Mouse (Mus musculus) thymus, postnatal 25 days (tissue): ENCODE measurements around the gene Ndufs3.
A peak's percentile ranks its signal among the peaks of the same experiment; 100 is the strongest.
"Not testable (repeated sequence)": the region's sequence is repeated elsewhere in the genome, so short reads cannot be mapped to it uniquely, and the experiment has no call there.

Experiments used
- DNase-seq: peaks from one replicate; pipeline ENCODE4 v3.0.0; 2022

Gene Ndufs3

DNA sequence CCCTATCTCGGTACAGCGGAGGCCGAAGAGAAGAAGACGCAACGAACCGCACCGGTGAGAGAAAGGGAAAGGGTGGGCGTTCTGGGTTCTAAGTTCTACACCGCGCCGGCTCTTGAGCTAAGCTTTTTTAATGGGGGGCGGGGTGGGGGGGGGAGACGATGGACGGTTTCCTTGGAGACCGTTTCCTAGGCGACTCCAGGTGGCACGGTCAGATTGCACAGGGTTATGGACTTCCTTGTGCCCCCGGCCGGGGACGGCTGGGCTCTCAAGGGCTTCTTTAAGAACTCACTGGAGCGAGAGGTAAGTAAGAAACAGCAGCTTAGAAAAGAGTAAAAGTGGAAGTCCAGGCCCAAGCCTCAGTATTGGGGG lies 213 bp upstream of the Ndufs3 start:
- no peak for DNase-seq

DNA sequence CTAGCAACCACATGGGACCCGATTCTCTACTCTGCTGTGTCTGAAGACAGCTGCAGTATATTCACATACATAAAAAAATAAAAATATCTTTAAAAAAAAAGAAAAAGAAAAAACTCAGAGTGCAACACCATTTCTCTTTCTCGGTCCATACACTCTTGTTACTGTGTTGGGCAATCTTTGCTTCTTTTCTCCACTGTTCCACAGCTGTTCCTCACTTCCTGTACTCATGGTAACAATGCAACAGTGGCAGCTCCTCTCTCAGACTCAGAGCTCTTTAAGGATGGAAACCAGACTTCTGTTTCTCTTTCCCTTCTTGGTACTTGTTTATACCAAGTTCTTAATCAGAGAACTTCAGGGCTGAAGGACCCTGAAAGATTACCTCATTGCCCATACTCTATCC lies 1.2 kb downstream of the Ndufs3 start:
- no peak for DNase-seq

DNA sequence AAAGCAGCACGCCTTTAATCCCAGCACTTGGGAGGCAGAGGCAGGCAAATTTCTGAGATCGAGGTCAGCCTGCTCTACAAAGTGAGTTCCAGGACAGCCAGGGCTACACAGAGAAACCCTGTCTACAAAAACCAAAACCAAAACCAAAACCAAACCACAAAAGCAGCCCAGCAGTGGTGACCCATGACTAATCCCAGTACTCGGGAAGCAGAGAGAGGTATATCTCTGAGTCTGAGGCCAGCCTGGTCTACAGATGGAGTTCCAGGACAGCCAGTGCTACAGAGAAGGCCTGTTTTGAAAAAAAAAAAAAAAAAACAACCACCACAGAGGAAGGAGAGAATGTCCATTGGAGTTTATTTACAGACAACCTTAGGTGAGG lies 10.3 kb downstream of the Ndufs3 start:
- DNase-seq = not testable (repeated sequence)

DNA sequence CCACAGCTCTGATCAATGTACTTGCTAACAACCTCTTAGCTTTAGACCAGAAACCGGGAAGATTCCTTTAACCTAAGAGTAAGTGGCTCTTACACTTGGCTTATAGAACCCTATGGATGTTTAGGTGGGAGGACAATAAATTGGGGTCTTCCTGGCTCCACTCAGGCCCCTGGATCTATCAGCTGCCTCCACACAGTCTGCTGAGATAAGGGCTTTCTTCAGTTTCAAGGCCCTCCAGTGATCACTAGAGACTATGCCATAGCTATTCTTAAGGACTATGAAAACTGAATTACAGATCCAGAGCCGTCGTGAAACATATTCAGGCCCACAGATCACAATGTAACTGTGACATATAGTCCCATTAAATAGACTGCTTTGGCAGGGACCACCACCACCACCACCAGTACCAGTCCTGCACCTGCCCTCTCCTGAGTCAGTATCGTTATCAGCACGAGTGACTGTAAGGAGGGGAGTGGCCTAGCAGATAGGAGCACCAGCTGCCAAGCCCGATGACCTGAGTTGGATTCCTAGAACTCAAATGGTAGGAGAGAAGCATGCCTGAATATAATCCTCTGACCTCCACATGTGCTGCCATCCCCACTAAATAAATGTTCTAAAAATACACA lies 10.8 kb downstream of the Ndufs3 start:
- DNase-seq = no peak

DNA sequence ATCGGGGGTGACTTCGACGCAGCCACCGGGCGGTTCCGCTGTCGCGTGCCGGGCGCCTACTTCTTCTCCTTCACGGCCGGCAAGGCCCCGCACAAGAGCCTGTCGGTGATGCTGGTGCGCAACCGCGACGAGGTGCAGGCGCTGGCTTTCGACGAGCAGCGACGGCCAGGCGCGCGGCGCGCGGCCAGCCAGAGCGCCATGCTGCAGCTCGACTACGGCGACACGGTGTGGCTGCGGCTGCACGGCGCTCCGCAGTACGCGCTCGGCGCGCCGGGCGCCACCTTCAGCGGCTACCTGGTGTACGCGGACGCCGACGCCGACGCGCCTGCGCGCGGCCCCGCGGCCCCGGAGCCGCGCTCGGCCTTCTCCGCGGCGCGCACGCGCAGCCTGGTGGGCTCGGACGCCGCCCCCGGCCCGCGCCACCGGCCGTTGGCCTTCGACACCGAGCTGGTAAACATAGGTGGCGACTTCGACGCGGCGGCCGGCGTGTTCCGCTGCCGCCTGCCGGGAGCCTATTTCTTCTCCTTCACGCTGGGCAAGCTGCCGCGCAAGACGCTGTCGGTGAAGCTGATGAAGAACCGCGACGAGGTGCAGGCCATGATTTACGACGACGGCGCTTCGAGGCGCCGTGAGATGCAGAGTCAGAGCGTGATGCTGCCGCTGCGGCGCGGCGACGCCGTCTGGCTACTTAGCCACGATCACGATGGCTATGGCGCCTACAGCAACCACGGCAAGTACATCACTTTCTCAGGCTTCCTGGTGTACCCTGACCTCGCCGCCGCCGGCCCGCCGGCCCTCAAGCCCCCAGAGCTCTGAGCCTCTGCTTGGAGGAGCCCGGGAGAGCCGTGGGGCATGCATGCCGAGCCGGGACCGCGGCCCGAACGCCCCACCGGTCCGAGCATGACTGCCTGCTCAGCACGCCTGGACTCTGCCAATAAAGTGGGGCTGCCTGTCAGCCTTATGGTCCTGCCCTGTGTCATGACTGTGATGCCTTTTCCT lies 14.8 kb downstream of the Ndufs3 start:
- peak; percentile 55 for DNase-seq

DNA sequence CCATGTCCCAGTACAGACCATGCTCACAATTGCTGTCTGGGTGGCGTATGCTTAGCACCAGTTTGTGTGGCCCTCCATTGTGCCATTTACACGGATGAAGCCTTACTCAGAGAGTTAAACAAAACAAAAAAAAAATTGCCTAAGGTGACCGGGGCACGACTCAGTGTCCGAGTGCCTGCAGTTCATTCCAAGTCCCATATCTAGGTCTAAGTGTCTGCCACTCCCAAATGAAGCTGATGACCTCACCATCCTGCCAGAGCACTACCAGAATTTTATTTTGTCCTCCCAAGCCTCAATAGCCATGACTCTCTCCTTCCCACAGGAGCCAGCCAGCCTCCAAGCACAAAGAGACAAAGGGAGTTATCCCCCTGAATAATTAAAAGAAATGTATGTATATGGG lies 17.0 kb downstream of the Ndufs3 start:
- DNase-seq = no peak

DNA sequence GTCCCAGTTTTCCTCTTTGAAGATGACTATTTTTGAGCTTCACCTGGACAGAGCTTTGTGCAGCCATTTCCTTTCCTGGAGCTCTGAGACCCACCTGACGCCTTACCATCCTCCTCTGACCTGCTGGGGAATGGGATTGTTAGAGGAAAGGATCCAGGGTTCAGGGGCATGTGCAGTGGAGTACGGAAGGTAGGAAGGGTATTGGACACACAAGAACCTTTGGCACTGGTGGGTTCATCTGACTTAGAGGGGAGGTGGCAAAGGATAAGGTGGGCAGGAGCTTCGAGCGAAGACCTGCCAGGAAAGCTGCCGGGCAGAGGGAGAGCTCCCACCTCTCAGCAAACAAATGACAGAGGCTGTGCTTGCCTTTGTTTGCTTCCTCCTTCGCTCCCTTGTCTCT lies 18.2 kb downstream of the Ndufs3 start:
- no peak for DNase-seq

DNA sequence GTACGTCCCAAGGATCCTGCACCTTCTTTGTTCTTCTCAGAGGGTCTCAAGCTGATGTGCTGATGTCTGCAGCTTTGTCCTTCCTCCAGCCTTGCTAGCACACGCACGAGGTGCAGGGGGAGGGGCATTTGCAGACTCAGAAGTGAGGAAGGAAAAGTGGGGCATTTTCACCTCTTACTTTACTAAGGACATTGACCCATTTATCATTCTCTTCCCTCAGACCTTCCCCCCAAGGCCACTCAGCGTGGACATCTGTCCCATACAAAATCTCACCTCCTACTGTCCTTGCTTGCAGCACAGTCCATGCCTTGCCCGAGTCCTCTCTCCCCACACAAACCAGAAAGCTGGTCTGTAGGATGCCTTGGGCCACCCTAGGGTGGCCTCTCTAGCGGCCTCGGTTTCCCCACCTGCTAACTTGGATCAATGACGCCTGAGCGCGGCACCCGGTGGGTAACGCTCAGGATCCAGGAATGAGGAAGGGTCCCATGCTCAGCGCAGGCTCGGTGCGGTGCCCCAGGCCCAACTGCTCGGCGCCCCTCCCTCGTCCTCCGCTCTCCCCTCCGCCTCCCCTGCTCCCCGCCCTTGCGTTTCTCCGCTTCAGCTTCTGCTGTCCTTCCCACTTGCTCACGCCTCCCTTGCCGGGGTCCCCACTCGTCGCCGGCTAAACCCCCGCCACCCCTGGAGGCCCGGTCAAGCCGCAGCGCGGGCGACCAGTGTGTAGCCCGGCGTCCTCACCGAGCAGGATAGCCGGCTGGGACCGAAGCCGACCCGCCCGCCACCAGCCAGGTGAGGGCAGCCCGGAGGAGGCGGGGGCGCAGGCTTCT lies 19.2 kb downstream of the Ndufs3 start, which contains the start of gene C1qtnf4:
C1qtnf4 (plus strand) TSS at position 643 of the 824 bp plus-strand sequence.
- DNase-seq = no peak

DNA sequence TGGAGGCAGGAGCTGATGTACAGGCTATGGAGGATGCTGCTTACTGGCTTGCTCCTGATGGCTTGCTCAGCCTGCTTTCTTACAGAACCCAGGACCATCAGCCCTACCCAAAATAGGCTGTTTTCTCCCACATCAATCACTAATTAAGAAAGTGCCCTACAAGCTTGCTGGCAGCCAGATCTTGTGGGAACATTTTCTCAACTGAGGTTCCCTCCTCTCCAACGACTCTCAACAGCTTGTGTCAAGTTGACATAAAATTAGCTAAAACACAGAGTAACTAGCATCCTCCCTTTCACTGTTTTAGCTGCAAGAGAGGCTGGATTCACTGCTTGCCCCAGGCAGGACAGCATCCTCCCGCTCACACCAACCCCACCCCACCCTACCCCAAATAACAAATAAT lies 22.8 kb downstream of the Ndufs3 start:
- no peak for DNase-seq

DNA sequence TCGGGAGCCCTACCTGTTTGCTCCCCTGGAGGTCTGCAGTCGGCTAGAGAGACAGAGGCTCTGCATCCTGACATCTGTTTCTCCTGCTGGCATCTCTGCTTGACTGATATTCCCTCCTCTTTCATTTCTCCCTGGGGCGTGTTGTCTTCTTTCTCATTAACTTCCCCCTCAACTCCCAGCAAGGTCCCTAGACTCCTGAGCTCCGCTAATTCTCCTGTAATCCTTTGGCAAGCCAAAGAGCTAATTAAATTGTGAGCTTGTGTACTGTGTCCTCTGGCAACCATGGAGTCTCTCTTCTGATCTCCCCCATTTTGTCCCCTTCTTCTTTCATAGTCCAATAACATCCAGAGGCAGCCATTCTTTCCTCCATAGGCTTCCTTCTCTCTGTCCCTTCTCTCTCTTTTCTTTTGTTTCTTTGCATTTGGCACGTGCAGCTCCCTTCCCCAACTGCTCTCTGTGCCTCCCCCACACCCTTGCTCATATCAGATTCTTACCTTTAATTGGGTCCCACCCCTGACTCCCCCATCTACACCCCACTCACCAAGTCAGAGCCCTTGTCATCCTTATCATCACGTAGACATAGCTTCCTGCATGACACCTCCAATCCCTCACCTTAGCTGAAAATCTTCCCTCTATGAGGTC lies 24.4 kb downstream of the Ndufs3 start:
- no peak for DNase-seq

DNA sequence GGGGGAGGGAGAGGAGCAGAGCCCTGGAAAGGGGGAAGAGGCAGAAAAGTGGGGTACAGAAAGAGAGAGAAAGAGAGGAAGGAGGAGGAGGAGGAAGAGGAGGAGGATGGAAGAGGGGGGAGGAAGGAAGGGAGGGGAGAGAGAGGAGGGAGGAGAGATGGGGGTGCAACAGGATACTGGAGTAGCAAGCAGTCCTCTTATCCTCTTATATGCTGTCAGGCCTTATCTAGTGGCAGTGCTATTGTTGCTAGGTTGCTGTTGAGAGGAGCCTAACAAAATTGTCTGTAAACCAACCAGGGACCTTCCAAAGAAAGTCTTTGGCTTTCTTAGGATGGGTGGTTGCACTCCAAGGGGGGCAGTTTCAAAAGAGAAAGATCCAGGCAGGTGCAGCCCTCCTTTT lies 25.2 kb downstream of the Ndufs3 start:
- no peak for DNase-seq

DNA sequence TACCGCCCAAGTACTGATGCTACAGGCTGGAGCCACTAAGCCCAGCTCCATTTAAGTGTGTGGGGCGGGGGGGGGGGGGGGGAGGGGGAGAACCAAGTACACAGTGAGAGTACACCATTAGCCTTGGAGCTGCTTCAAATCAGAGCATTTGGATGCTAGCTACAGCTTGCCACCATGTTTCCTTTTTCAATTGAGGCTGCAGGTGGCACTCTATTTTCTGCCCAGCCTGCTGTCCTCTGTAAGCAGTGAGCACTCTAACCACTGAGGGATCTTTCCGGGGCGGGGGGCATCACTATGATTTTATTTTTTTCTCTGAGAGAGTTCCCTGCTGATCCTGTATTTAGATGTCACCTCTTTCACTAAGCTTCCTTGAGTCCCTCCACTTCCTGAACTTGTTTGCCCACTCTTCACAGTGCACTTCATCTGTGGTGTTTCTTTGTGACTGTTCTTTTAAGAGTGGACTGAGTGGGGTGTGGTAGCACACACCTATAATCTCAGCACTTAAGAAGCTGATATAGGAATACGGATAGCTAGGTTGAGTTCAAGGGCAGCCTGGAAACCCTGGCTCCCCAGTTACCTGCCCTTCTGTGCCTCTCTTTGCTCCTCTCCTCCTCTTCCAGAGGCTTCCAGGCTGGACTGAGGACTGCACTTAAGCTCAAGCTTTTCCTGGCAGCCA lies 26.9 kb downstream of the Ndufs3 start:
- no peak for DNase-seq

DNA sequence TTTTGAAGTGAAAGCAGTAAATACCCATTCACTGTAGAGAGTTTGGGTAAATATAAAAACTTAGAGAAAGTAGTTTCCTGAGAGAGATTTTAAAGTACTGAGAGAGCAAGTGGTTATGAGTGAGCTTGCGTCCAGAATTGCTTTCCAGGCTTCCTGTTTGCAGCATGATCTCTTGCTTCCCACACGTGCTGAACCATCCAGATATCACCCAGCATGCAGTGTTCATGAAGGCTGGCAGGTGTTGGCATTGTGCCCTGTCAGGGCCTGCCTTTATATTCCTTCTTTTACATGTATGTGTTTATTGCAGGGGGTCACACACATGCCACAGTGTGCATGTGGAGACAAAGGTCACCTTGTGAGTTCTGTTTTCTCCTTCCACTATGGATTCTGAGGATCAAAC lies 29.4 kb downstream of the Ndufs3 start:
- DNase-seq = no peak

DNA sequence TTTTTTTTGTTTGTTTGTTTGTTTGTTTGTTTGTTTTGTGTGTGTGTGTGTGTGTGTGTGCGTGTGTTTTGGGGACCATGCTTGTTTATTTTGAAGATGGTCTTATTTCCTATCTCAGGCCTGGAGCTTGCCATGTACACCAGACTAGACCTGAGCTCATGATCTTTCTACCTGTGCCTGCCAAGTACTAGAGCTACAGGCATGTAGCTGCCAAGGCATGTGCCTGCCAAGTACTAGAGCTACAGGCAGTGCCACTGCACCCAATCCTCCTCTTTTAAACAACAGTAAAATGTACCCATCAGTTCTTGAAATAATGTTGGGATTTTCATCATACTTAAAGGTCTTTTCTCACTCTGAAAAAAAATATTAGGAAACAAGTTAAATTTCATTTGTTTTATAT lies 30.6 kb downstream of the Ndufs3 start:
- DNase-seq = no peak

DNA sequence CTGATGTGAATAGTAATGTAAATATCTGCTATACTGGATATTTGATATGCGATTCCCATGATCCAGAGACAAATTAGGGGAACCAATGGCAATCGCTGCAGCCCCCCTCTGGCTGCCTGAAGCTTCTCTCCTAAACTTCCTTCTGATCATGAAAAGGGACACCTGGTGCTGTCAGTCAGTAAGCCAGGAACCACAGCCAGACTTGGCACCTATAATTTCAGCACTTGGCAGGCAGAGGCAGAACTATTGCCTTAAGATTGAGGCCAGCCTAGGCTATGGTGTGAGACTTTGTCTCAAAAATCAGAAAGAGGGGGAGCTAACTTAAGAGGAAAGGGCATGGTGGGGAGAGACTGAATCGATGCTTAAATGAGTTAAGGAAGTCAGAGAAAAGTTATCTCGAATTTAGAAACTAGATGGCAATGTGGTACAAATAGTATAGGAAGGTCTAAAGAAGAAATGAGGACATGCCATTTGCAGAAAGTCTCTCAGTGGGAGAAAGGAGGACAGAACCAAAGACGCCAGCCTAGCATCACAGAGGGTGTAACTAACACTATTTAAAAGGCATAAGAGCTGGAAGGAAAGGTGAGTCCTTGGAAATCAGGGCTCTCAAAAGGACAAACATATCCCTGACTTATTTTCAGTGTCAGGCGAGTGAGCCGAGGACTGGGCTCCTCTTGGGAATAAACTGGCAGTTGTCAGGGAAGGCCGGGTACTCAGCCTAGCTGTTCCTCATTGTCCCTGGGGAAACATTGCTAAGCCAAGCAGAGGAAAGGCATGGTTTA lies 33.3 kb downstream of the Ndufs3 start:
- no peak for DNase-seq

DNA sequence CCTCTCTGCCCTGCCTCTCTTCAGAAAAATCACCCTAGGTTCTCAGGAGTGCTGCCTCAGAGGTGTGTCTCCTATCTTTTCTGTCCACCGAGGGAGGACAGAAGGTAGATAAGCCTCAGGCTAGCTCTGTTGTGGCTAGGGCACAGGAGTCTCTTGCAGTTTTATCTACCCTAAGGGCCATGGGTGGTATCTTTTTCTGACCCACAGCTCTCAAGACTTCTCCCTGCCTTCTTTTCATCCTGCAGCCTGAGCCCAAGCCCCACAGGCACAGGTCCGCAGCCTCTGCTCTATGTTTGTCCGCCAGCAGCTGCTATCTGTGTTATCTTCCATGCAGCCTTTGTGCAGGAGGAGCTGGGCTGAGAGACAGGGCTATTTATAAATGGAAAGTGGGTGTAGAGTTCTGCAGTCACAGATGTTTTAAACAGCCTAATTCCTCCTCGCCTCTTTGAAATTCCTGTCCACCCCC lies 34.5 kb downstream of the Ndufs3 start:
- no peak for DNase-seq

DNA sequence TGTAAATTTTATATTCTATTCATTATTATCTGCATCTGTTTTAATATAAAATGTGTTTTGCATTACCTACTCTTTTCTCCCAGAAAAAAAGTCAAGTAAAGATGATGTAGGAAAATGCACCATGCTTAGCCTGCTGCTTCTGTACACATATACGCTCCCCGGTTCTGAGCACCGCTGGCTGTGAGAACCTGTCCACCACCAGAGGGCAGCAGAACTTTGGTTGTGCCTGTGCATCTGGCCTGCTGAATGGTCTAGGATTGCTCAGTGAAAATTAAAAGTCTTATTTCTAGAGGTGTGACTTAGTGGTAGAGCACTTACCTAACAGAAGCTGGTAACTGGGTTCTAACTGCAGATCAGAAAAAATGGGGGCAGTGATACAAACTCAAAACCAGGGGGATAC lies 38.1 kb downstream of the Ndufs3 start:
- DNase-seq = peak; percentile 80

DNA sequence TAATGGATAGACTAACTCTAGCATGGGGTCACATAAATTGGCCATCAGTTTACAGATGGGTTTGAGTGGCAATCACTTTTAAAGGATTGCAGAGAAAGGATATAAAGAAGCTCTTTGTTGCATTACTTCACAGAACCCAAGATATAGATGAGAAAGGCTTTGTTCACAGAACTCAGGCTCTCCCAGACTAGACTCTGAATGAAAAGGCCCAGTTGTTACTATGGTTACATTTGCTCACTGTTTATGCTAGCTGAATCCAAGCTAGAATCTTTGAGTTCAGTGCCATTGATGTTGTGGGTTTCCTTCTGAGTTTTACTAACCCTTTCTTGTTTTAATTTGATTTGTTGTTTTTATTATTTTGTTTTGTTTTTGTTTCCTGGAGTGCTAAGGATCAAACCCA lies 40.4 kb downstream of the Ndufs3 start:
- no peak for DNase-seq

DNA sequence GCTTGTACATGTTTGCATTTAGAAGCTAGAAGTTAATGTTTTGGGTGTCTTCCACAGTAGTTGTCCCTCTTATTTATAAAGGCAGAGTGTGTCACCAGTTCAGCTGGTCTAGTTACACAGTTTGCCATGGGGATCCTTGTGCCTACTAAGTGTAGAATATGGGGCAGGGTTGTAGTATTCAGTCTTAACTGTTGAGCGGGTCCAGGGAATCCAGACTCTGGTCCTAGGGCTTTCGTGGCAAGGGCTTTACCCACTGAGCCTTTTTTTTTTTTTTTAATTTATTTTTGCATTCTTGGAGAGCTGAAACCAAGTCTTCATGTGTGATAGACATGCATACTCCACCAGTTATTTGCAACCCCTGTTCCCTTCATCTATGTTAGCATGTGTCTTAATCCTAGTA lies 43.1 kb downstream of the Ndufs3 start:
- no peak for DNase-seq

DNA sequence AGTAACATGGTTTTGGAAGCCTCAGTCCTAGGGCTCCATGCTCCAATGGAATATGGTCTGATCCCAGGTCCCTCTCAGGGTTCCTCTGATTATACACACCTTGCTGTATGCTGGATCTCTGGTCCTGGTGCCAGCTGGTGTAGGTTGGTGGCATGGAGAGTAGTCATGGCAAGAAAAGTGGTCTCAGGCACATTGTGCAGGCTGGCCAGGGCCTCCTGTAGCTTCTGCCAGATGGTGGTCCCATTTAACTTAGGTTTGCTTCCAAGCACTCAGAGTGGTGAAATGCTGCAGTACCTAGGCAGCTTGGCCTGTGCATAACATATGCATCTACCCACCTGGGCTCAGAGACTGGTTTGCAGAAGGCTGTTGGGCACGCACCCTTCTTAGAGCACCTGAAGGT lies 54.2 kb downstream of the Ndufs3 start:
- no peak for DNase-seq

DNA sequence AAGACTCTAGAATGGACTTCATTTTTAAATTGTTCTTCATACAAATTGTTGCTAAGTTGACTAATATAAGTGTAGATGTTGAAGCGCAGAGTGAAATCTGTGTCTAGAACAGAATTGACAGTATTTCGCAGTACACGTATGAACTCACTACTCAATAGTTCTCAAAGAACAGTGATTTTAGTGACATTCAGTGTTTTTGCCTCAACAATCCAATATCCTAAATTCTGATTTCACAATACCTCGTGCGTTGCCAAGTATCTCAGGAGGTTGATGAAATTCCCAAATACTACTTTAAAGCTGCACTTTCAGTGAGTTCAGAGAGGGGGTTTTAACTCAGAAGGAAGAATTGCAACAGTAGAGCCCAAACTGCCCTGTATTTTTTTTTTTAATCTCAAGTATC lies 56.3 kb downstream of the Ndufs3 start:
- DNase-seq = no peak

DNA sequence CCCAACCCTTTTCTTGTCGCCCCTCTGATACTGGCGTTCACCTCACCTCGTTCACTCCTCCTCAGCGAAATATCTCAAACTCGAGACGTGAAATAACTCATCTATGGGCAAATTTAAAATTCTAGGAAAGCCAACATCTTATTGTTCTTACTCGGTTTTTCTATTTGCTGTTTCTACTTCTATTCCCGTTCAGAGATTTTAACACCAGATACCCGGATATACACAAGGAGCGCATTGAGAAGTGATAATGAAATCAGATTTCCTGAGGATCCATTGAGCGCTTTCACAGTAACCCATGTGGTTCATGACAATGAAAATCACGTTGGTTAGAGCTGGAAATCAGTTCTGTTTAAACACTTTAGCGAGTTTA lies 57.0 kb downstream of the Ndufs3 start:
- no peak for DNase-seq
